Mouse (Mus musculus): ENCODE results near the gene Rtl3.

The Rtl3 gene

GRCm38 (mm10) chrX:106840409-106840808 lies at the start of gene Rtl3:
Gene Rtl3, minus strand, starts transcription at chrX:106840644.
- no peak for DNase-seq (ENCODE audit: low spot score)

- DNase-seq (ENCODE audit: low spot score), result no peak
These were observed 31.9 kb upstream of the Rtl3 start for GRCm38 (mm10) chrX:106872315-106872714.

DNA sequence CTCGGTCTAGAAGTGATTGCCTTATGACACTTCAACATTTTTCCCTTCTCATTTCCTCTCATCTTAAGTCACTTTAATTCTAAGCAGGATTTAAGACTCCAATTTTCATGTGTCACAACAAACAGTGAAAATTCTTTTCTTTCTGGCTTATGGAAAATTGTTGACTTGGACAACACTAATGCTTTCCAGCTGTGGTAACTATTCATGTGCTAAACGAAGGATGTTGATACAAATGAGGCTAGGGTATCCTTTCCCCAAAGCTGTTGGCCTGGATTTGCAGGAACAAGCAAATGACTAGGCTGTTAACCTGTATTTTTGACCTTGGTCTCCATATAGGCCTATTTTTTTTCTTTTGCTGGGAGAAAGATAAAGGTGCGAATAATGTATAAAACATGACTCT lies 31.4 kb upstream of the Rtl3 start:
- no peak for DNase-seq (ENCODE audit: low spot score)

DNA sequence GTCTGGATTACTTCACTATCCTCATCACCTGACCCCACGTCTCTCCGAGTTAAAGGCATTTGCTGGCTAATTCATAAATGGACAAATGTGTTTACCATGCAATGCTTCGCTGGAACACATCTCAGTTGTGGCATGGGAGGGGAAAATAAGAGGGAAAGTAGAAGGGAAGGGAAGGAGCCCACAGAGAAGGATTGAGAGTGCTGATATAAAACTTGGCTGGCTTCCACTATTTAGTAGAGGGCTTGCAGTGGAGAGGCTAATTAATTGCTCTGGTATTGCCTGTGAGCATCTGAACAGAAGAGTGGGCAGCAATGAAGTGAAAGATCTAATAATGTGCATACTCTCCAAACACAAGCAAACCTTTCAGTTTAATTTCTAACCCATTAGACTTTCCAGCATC lies 31.0 kb upstream of the Rtl3 start:
- no peak for DNase-seq (ENCODE audit: low spot score)

- no peak for DNase-seq (ENCODE audit: low spot score)
These were observed 13.3 kb upstream of the Rtl3 start for GRCm38 (mm10) chrX:106853523-106854300.

GRCm38 (mm10) chrX:106839591-106839990 lies 853 bp downstream of the Rtl3 start:
- DNase-seq (ENCODE audit: low spot score), result no peak

GRCm38 (mm10) chrX:106830494-106830893 lies 9.9 kb downstream of the Rtl3 start:
- no peak for DNase-seq (ENCODE audit: low spot score)

GRCm38 (mm10) chrX:106809560-106810226 lies 30.8 kb downstream of the Rtl3 start:
- DNase-seq (ENCODE audit: low spot score), result no peak

- no peak for DNase-seq (ENCODE audit: low spot score)
These were observed 36.1 kb downstream of the Rtl3 start for GRCm38 (mm10) chrX:106804387-106804786.

DNA sequence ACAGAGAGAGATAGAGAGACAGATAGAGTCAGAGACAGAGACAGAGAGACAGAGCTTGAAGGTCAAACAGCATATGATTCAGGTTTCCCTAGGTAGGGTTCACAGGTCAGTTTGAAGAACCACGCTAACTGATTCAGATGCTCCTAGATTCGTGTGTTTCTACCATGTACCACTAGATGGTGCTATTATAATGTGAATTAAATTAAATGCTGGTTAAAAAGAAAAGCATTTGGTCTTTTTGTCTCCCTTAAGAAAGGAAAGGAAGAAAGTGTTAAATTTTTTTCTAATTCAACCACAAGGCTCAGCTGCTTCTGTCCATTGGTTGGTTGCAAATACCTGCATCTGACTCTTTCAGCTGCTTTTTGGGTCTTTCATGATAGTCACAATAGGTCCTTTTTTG lies 45.8 kb downstream of the Rtl3 start:
- DNase-seq (ENCODE audit: low spot score), result no peak
